Mouse (Mus musculus): Measurements from ENCODE around the gene Rsc1a1.
A peak's percentile ranks its signal among the peaks of the same experiment; 100 is the strongest.

Gene Rsc1a1

DNA sequence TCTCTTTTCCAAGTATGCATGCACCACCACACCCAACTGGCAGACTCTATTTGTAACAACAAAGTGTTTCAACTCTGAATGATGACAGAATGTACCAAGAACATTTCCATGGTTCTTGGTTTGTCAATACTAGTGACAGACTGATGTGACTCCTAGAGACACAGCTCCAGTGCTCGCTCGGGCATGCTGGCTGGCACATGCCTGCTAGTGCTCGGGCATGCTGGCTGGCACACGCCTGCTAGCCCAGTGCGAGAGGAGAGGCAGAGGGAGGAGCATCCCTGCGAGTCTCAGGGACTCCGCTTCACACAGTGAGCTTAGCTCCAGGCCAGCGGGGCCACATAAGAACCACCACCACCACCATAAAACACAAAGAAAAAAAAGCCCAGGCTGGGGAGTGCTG lies 9.3 kb upstream of the Rsc1a1 start:
- DNase-seq (ENCODE audit: low spot score): no peak

DNA sequence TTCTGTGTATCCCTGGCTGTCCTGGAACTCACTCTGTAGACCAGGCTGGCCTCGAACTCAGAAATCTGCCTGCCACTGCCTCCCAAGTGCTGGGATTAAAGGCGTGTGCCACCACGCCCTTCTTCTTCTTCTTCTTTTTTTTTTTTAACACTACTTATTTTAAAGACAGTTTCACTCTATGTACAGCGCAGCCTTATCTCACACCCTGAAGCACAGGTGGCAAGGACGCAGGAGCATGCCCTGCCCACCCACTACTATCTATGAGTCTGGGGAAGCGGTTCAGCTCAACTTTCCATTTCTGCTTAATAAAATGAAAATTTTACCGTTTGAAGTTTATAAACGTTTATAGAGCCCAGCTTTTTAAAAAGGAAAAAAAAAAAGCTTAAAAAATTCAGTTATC lies 3.1 kb upstream of the Rsc1a1 start:
- no peak for DNase-seq (ENCODE audit: low spot score)

DNA sequence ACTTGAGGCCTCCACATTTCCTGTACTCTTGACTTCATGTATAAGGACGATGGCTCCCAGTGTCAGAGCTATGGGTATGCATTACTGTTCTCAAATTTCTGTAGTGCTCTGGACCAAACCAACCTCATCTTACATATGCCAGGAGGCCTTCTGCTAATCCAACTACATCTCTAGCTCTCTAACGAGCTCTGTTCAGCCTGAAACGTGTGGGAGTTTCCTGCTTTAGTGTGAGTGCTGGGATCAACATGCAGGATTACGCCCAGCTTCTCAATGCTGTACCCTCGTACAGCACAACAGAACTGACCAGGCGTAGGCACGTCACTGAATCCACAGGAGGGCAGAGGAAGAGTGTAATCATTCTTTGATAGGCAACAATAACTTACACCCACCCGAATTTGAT lies 1.1 kb upstream of the Rsc1a1 start:
- DNase-seq (ENCODE audit: low spot score): no peak

DNA sequence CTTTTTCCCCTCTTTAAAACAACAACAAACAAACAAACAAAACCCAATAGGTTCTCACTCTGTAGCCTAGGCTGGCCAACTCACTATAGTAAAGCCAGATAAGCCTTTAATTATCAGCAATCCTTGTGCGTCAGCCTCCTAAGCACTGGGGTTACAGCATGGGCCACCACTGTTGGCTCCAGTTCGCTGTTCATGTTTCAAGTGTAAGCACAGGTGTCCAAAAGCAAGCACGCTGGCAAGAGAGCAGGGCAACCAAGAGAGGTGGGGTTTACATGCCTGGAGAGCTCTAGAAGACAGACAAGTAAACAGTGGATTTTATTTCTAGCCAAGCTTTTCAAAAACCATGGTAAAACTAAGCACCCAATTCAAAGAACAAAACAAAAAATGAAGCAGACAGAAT lies 694 bp upstream of the Rsc1a1 start:
- no peak for DNase-seq (ENCODE audit: low spot score)

DNA sequence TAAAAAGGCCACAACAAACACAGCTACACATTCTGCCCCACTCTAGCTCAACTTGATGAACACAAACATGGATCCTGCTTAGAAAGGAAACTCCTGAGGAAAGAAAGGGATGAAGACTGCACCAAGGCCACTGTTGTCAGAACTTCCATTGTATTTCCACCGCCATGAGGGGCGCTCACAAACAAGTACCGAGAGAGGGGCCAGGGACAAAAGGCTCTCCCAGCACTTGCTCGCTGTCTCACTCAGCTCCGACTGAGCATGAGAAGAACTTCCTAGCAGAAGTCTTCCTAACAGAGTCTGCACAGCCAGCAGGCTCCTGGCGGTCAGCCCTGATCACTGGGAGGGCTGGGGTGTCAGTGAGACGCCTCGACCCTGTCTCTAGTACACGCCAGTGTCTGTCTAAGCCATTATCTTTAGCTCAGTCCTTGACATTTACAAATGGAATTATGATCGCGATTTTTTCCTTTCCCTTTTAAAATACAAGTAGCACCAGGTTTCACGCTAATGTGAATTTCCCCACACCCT lies 2.6 kb downstream of the Rsc1a1 start:
- DNase-seq (ENCODE audit: low spot score): peak; percentile 71

DNA sequence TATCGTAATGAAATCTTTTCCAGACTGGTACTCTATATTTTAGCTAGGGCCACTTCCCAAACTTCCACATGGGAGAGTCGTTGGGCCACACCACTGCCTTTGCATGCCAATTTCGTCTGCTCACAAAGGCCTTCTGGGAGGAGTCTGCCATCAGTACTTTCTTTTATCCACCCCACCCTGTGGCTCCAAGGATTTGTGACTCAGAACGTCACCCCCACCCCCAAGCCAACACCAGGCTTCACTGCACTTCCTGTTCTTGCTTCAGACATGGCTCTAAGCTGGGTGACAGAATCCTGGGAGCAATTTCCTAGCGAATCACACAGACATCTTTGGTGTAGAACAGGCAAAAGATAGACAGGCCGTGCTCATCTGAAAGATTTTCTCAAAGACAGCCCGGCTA lies 3.6 kb downstream of the Rsc1a1 start:
- DNase-seq (ENCODE audit: low spot score): no peak

DNA sequence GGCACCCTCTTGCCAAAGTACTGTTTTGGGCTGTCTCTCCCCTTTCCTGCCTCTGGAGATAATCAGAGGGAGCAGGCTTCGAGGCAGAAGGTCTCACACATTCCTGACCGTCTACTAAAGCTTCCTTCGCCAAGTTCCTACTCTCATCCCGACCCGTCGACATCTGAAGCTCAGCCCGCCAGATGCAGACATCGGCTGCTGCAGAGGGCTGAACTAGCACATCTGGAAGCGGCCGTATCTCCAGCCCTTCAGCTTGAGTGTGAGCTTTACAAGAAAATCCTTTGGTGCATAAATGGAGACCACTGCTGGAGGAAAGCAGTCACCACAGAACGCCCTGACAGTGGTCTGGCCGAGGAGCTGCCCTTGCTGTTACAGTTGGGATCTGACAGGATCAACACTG lies 4.5 kb downstream of the Rsc1a1 start:
- no peak for DNase-seq (ENCODE audit: low spot score)

DNA sequence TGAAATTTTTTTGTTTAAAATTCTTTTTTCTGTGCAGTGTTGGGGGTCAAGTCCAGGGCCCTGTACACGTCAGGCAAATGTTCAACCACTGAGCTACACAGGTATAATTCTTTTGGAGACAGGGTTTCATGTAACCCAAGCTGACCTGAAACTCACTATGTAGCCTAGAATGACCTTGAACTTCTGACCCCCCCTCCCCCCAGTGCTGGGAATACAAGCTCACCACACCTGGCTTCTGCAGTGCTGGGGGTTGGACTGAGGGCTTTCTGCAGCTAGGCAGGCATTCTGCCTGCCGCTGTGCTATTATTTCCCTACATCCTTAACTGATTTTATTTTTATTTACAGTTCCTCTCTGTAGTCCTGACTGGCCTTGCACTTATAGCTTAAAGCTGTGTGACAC lies 6.4 kb downstream of the Rsc1a1 start:
- DNase-seq (ENCODE audit: low spot score): no peak

DNA sequence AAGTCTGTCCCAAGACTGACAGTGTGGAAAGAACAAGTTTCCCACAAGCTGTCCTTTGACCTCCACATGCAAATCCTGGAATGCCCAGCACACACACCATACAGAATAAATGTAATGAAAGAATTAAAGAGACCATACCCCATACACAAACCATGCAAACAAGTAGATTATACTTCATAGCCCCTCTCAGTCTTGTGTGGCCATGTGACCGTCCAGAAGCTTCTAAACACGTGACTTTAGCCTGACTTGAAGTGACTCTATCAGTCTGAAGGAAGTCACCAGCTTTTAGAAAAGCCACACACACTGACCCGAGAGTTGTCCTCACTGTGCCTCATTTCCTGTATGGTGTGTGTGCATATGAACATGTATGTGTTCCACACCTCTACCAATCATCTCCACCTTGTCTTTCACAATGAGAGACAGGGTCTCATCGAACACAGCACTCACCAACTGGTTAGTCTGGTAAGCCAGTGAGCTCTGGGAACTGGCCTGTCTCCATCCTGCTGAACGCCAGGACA lies 8.9 kb downstream of the Rsc1a1 start:
- DNase-seq (ENCODE audit: low spot score): no peak

DNA sequence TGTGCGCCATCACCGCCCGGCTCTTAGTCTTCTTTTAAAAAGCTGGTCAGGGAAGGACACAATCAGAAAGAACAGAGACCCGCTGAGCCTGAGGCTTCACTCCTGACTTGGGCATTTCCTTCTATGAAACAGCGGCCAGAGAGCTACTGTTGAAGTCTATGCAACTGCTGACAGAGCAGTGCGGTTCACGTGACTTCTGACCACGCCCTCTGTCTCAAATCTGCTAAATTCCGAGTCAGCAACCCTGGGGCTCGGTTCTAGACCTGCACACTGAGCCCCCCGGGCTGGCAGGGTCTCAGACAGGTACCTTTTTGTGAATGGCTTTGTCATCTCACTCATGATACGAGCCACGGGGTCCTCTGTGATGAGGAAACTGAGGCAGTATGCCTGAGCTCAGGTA lies 13.1 kb downstream of the Rsc1a1 start:
- DNase-seq (ENCODE audit: low spot score): no peak

DNA sequence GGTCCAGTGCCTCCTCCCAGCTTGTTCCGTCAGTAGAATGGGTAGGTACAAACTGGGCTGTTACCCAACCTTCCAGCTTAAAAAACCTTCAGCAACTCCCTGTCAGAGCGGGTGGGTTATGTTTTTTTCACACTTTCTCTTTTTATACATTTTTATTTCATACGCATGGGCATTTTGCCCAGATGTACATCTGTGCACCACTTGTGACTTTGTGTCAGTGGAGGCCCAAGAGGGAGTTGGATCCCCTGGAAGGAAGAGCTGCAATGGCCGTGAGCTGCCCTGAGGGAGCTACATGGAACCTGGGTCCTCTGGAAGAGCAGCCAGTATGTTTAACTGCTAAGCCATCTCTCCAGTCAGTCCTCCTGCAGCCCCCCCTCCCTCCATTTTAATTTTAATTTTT lies 14.0 kb downstream of the Rsc1a1 start:
- DNase-seq (ENCODE audit: low spot score): no peak

DNA sequence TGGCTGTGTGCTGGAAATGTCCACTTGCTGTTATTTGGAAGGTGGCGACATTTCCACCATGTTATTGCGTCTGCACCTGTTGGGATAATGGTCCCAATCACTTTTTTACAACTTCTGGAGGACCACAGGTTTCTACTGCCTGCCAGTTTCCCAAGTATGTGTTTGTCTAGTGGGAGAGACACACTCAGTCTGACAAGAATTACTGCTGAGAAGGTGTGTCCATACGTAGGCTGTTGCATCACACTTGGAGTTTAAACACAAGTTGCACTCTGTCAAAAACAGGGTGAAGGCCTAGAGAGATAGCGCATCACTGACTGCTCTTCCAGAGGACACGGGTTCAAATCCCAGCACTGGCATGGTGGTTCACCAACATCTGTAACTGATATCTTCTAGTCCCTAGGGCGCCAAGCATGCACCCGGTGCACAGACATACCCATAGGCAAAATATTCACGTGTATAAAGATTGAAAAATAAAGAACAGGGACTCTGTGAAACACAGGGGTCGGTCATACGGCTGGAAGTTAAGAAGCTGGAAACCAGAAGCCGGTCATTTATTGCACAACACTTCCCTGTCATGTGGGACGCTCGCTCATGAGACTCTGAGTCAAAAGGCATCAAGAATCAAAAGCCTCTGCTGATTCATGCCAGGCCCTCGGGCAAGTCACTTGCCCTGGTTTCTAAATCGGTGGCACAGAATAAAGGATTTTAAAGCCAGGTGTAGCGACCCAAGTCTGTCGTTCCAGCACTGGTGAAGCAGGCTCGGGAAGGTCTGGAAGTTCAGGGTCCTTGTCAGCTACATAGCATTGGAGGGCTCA lies 15.3 kb downstream of the Rsc1a1 start:
- DNase-seq (ENCODE audit: low spot score): no peak

DNA sequence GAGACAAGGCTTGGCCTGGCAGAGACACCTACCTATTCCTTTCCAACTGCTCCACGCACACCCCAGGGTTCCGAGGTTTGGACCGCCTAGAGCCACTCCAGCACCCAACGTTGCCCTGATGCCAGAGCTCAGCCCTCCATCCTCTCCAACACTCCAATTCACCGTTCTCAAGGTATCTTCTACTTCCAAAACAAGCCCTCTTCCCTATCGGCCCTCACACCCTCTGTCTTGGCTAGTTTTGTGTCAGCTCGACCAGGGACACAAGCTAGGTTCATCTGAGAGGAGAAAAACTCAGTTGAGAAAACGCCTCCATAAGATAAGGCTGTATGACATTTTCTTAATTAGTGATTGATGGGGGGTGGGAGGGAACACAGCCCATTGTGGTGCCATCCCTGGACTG lies 20.6 kb downstream of the Rsc1a1 start, which contains the start of gene Plekhm2:
Plekhm2 (minus strand) TSS at position 101 of the 400 bp plus-strand sequence.
- no peak for DNase-seq (ENCODE audit: low spot score)

DNA sequence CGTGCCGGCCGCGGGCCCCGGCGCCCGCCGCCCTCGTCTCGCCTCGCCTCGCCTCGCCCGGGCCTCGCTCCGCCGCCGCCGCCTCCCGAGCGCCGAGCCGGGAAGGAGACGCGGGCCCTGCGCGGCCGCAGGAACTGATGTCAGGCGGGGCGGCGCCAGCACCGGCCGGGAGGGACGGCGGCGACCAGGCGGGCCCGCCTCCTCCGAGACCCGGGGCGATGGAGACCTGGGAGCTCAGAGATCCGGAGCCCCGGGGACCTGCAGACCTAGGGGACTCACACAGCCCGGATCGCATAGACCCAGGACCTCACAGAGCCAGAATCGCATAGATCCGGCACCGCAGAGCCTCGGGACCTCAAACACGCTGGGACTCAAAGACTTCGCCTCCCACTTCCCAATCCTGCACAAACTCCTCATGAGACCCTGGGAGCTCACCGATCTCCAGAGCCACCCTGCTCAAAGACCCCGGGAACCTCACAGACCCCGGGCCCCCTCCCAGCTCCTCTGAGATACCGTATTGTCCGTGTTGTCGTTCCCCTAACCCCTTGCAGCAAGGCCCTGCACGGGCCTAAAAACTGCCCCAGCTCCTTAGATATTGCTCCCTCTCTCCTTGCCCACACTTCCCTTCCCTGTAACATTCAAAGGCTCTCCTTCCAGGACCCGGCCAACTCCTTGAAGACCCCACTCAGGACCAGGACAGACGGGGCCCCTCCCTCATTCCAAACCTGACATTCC lies 21.2 kb downstream of the Rsc1a1 start:
- peak; percentile 81 for DNase-seq (ENCODE audit: low spot score)

DNA sequence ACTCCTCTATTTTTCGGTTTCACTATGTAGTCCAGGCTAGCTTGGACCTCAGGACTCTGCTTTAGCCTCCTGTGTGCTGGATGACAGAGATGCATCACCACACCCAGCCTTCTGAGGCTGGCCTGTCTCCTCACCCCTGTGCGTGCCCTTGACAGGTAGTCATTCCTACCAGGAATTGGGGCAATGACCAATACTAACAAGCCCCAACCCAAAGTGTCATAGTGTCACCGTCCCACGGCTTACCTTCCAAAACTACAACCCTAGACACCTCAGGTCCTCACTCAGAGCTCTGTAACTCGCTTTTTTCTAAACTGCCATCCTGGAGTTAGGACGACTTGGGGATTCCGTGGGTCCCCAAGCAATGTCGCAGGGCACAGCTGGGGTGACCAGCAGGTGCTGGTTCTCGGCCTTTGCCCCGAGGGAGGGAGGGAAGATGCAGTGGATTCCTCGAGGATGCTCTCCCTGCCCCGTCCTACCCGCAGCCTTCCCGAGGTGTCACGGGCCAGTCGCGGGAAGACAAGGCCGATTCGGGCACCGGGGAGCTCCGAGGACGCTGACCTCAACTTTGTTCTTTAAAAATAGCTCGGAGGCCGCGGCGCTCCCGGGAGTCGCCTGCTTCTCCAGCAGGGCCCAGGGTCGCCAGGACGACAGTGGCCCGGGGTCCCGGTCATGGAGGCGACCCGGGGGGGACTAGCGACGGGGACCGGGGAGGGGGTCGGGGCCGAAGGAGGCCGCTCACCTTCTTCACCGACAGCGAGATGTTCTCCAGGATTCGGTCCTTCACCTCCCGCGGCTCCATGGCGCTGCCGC lies 22.1 kb downstream of the Rsc1a1 start:
- DNase-seq (ENCODE audit: low spot score): peak; percentile 59

DNA sequence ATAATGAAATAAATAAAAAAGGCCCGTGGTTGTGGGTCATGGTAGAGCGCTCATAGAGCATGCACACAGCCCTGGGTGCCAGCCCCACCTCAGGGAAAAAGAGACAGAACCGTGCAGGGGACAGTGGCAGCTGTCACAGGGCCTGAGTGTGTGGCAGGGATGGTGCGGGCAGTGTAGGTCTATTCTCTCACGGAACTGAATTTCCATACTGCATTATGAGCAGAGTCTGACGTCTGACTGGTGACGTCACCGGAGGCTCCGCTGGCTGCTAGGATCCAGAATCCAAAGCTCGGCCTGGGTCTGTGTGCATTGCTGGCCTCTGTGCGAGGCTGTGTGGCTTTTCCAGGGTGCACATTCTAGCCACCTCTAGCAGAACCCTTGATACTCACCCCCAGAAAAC lies 24.5 kb downstream of the Rsc1a1 start:
- DNase-seq (ENCODE audit: low spot score): no peak

DNA sequence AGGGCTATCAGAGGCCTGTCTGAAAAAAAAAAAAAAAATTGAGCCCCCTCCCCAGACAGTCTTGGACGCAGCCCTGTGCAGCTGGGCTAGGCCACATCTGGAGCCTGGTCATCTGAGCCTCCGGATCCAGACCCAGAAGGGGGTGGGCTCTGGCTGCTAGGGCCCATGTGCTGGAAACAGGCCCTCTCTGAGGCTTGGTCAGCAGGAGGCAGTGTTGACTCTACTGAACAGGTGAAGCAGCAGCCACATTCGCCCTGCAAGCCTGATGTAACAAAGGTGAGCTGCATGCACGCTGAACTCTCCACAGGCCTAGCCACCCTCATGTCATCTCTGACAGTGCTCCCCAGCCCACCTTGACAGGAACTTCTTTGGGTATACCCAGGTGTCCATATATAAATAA lies 25.7 kb downstream of the Rsc1a1 start:
- DNase-seq (ENCODE audit: low spot score): no peak

DNA sequence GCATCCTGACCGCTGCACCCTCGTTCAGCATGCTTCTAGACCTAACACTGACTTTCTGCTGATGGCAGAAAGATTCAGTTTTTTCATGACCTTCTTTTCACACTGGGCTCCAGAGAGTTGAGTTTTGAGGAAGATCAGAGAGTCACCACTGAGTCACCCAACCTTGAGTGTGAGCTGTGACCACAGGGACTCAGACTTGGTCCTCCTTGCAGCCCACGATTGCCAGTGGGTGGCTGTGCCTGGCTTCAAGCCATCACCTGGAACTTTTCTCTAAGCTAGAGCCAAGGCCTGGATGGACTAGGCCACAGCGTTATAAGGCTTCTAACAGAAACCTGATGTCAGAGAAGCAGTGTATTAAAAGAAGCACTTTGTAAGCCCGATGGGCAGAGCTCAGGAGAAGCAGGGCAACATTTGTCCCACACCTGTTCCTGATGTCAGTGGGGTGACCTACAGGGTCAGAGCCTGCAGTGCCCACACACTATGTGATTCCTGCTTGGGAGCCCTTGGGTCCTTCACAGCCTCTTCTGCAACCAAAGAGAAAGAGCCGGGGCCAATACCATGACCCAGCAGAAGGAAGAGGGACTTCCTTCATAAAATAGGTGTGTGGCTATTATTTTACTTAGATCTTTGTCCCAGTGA lies 26.4 kb downstream of the Rsc1a1 start:
- no peak for DNase-seq (ENCODE audit: low spot score)

DNA sequence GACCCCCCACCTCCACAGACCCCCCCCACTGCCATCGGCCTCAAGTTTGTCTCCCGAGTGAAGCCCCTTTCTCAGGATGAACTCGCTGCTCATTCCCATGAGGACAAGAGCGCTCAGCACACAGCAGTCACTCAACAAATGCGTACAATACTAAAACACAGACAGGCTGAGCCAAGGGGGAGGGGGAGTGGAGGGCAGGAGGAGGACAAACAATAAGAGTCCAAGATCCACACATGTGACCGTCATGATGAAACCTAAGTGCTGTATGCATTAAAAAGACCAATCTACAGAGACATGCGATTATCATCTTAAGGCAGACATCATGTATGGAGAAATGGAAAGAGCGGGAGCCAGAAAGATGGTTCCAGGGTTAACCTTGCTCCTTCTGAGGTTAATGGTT lies 28.5 kb downstream of the Rsc1a1 start:
- no peak for DNase-seq (ENCODE audit: low spot score)

DNA sequence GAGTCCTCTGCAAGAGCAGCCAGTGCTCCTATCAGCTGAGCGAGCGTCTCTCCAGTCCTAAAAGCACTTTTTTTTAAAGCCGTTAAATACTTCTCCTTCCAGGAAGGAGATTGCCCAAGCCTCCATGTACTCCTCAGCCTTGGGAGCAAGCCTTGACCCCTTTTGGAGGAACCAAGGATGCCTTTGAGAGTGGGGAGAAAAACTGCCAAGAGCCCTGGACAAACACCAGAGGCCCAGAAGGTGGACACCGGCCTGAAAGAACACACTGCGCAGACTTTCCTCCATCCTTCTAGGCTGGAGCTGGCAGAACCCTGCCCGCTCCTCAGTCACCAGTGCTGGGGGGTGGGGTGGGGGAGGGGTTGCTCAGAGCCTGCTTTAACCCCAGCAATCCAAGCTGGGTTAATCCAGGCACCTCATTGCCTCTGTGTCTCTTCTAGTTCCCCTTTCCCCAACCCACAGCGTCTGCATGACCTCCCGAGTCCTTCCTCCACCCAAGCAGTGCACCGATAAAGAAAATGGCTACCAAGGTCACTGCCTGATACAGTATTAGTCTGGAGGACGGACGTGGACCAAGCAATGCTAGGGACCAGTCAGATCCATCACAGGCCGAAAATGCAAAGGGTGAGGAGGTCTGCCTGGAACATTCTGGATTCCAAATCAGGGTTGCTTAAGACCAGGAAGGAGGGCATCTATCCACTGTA lies 29.3 kb downstream of the Rsc1a1 start:
- DNase-seq (ENCODE audit: low spot score): no peak

DNA sequence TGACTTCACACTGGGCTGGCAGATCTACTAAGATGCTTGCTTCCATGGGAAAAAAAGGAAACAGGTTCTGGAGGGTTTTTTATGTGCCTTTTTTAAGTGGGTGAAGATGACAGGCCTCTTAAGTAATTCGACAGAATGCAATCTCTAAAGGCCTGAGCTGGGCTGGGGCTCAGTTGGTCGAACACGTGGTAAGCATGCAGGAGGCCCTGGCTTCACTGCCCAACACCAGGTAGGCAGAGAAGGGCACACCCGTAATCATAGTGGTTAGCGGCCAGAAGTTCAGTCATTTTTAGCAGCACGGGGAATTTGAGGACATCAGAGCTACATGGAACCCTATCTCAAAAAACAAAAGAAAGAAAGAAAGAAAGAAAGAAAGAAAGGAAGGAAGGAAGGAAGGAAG lies 30.9 kb downstream of the Rsc1a1 start:
- no peak for DNase-seq (ENCODE audit: low spot score)

All from testis, postnatal 10 days (tissue).